Mouse (Mus musculus): ENCODE measurements around the gene Ltbp4.

The Ltbp4 gene

DNA sequence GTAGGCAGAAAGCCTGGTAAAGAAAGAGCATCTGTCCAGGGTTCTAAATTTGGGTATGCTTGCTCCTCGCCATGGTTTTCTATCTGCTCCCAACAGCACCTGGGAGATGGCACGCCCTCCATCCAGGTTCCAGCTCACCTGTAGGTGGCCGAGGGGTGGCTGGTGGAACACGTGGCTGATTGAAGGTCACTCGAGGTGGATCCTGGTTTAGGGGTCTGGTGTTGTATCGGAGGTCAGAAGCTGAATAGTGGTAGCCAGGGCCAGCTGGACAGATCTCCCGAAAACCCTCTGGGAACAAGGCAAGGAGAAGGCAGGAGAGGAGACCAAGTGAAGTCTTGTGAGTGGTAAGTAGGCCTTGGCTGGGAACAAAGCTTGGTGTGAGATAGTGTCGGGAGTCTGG lies 10.0 kb downstream of the Ltbp4 start:
- DNase-seq (ENCODE audit: low read depth, low spot score), result no peak

DNA sequence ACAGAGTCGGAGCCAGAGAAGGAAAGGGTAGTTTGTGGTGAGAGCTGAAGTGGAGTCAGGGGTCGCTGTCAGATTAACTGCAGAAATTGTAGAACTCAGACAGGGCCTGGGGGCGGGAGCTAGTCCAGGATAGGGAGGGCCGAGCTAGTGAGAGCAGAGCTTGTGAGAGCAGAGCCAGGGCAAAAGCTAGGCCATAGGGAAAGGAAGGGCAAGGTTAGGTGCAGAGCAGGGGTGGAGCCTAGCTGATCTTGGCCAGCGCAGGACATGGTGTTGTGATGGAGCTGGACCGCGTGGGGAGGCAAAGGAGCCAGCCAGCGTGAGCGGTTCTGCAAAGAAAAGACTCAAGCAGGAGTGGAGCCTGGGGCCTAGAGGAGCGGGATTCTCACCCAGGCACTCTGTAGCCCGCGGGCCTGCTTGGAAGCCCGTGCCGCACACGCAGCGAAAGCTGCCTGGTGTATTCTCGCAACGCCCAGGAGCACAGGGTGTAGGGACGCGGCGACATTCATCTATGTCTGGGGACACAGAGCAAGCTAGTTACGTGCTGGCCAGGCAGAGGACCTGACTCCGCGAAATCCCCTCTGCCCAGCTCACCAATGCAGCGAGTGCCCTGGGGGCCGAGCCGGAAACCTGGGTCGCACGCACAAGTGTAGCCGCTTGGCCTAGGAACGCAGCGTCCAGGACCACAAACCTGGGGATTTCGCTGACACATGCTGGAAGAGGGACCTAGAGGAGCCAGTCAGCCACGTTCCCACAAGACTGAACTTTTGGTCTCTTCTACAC lies 11.2 kb downstream of the Ltbp4 start:
- no peak for DNase-seq (ENCODE audit: low read depth, low spot score)

- DNase-seq (ENCODE audit: low read depth, low spot score), result no peak
Measured at GRCm38 (mm10) chr7:27325697-27326096, 11.8 kb downstream of the Ltbp4 start.

DNA sequence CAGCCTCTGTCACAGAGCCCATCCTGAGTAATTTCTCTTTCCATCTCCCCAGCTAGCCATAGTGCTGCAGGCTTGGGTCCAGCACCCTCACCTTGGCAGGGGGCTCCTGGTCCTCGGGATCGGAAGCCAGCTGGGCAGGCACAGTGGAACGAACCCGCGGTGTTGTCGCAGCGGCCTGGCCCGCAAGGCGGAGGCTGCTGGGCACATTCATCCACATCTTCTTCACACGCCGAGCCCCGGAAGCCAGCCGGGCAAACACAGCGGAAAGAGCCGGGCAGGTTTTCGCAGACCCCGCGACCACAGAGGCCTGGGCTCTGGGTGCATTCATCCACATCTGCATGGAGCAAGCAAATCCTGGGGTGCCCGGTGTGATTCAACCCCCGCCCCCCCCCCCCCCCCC lies 12.6 kb downstream of the Ltbp4 start:
- DNase-seq (ENCODE audit: low read depth, low spot score), result no peak

GRCm38 (mm10) chr7:27324161-27324560 lies 13.3 kb downstream of the Ltbp4 start:
- no peak for DNase-seq (ENCODE audit: low read depth, low spot score)

DNA sequence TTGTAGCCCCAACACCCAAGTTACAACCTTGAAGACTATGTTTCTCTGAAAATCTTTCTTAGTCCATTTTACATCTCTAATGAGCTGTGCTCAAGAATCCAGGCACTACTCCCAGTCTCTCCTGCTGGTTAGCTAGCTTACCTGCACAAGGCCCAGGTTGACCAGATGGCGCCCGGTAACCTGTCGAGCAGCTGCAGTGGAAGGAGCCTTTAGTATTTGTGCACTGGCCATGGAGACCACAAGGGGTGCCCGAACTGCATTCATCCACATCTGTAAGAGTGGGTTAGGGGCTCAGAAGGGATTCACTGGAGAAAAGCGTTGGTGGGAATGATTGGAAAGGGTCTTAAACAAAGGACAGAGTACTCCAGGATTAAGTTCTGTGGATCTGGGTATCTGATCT lies 14.5 kb downstream of the Ltbp4 start:
- no peak for DNase-seq (ENCODE audit: low read depth, low spot score)

DNA sequence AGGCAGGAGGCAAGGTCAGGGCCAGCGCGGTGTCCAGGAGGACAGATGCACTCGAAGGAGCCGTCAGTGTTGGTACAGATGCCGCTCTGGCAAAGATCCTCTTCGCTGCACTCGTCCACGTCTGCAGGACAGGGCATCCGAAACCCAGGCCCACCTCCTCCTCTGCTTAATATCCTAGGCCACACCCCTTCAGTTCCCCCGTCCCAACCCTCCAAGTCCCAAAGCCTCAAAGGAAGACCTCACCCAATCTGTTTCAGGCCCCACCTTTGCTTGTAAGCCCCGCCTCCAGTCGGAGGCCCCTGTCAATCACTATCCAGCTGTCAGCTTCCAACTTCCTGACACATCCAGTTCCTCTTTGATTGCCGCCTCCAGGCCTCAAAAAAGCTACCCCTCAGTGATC lies 15.2 kb downstream of the Ltbp4 start:
- DNase-seq (ENCODE audit: low read depth, low spot score), result no peak

GRCm38 (mm10) chr7:27319411-27319810 lies 18.1 kb downstream of the Ltbp4 start:
- no peak for DNase-seq (ENCODE audit: low read depth, low spot score)

- DNase-seq (ENCODE audit: low read depth, low spot score), result no peak
Measured at GRCm38 (mm10) chr7:27315958-27316357, 21.5 kb downstream of the Ltbp4 start.

DNA sequence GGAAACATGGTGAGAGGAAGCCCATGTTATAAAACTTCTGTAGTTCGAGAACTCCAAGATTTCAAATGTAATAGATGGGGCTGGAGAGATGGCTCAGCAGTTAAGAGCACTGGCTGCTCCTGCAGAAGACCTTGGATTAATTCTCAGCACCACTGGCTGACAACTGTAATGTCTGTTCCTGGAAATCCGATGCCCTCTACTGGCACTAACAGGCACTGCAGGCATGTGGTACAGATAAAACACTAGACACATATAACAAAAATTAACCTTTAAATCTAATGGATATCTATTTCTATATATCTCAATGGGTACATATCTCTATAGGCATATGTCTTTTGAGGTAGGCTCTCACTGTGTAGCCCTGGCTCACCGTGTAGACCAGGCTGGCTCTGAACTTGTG lies 23.1 kb downstream of the Ltbp4 start:
- no peak for DNase-seq (ENCODE audit: low read depth, low spot score)

DNA sequence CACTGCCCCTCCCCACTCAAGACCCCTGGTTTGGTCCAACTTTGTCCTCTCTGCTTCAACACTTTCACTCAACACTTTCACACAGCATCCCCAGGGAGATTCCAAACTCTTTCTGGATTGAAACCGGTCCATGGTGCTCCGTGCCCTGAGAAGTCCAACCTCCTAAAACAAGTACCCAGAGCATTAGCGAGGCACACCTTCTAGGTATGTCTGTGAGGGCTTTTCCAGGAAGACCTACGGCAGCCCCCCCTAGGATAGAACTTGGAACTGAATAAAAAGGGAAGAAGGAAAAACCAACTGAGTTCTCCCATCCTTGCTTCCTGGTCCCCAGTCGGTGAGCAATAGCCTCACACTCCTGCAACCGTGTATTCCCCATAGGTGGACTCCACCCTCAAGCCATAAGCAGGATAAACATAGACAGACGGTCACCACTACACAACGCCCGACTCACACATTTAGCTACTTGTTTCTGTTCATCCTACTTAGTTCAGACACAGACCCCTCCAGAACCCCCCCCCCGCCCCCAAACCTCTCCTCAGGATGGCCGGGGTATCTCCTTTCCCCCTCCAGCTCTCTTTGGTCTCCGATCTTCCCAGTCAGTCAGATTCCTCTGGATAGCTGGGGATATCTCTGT lies 25.7 kb downstream of the Ltbp4 start:
- no peak for DNase-seq (ENCODE audit: low read depth, low spot score)

- DNase-seq (ENCODE audit: low read depth, low spot score), result no peak
Measured at GRCm38 (mm10) chr7:27310996-27311535, 26.4 kb downstream of the Ltbp4 start.

GRCm38 (mm10) chr7:27310306-27310705 lies 27.2 kb downstream of the Ltbp4 start:
- no peak for DNase-seq (ENCODE audit: low read depth, low spot score)

DNA sequence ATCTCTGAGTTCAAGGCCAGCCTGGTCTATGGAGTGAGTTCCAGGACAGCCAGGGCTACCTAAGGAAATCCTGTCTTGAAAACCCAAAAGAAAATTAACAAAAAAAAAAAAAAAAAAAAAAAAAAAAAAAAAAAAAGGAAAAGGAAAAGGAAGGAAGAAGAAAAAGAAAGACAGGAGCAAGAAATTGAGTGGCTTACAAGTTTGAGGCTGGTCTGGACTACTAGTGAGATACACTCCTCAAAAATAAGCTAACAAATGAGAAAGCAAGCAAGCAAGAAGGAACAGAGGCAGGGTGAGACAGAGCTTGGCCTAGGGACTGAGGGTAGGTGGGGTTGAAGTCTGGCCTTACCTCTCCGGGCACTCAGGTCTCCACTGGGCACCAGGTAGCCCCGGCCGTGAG lies 27.7 kb downstream of the Ltbp4 start:
- no peak for DNase-seq (ENCODE audit: low read depth, low spot score)

- no peak for DNase-seq (ENCODE audit: low read depth, low spot score)
Measured at GRCm38 (mm10) chr7:27308821-27309549, 28.5 kb downstream of the Ltbp4 start.

- no peak for DNase-seq (ENCODE audit: low read depth, low spot score)
Measured at GRCm38 (mm10) chr7:27307551-27307950, 29.9 kb downstream of the Ltbp4 start.

GRCm38 (mm10) chr7:27306161-27307160 lies 31.0 kb downstream of the Ltbp4 start:
- DNase-seq (ENCODE audit: low read depth, low spot score), result no peak

DNA sequence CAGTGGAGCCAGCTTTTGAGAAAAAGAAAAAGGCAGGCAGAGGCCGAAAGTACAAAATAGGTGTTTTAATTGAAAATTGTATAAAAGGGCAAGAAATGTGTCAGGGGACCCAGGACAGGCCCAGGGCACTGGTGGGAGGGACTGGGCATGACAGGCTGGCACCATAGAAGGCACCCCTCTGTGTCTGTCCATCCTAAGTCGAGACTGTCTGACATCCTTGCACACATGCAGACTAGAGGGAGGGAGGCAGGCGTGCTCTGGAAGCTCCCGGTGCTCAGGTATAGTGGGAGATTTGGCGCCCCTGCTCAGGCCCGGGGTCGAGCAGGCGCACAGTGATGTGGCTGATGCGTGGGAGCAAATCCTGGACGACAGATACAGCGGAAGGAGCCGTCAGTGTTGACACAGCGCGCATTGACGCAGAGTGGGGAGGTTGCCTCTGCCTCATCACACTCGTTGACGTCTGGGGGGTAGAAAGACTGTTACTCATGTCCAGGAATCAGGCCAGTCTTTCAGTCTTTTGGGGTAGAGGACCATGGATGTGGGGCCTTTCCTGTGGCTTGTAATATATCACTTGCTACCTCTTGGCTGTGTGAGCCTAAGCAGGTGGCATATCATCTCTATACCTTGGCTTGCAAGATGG lies 32.3 kb downstream of the Ltbp4 start:
- no peak for DNase-seq (ENCODE audit: low read depth, low spot score)

- no peak for DNase-seq (ENCODE audit: low read depth, low spot score)
Measured at GRCm38 (mm10) chr7:27302172-27302571, 35.3 kb downstream of the Ltbp4 start.

DNA sequence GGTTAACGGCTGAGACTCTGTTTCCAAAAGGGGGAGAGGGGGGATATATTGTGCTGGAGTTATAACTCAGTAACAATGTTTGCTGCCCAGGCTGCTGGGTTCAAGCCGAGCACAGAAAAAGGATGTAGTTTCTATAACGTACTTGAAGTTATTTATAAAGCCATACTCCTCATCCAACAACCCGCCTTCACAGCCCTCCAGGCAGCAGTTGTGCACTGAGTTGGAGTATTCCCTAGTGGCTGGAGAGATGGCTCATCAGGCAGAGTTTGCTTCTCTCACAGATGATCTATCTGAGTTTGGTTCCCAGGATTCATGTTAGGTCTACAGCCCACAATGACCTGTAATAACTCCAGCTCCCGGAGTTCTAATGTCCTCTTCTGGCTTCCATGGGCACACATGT lies 36.7 kb downstream of the Ltbp4 start:
- peak; percentile 54 for DNase-seq (ENCODE audit: low read depth, low spot score)

GRCm38 (mm10) chr7:27300351-27300750 lies 37.1 kb downstream of the Ltbp4 start:
- DNase-seq (ENCODE audit: low read depth, low spot score), result no peak

Data from telencephalon, adult 2 months (tissue).